20 mouse cellular contexts compared by ENCODE assay signal in genomic region chr17:27123813-27124375, GRCm38 (mm10). TPM values are rescaled to one million over a fixed set of nuclear protein-coding genes. Genes with fewer than 3 reads are reported as not detected.
DNase-seq lines count a peak whose midpoint lies in the region; ATAC-seq and TF ChIP-seq lines count a peak whose summit lies in the region.
"Had no signal": no experiment of that assay in that cellular context is flagged by ENCODE, and none has a peak within 500 bp of the region (broad histone marks: within the 10 kb centered on the region; RNA-seq: fewer than 3 reads in every experiment).

No protein-coding gene starts in this region.

- ATAC-seq in heart, postnatal 0 days (ENCODE audit: insufficient read depth, low read depth), result no peak
- ATAC-seq in heart, embryonic 12.5 days (ENCODE audit: insufficient number of reproducible peaks, low FRiP score), result no peak
- ATAC-seq in liver, embryonic 13.5 days (ENCODE audit: low read depth), result peak; percentile 57
- no peak for ATAC-seq in megakaryocyte-erythroid progenitor cell, adult 5-6 weeks (replicated peaks; ENCODE audit: low FRiP score, low TSS enrichment, poor library complexity, severe bottlenecking)
- ATAC-seq: CD4-positive, CD25-positive, alpha-beta regulatory T cell, adult 4 months; inflammation-experienced regulatory T-cells, adult 6 months; lung, postnatal 0 days; midbrain, embryonic 16.5 days had no signal

- H3K36me3 ChIP-seq in heart, postnatal 0 days (replicated peaks; ENCODE audit: control insufficient read depth, insufficient read depth, low read length), result peaks cover 34% of the 10 kb centered on the region
- peaks cover 39% of the 10 kb centered on the region for H3K36me3 ChIP-seq in heart, embryonic 12.5 days
- H3K36me3 ChIP-seq in liver, embryonic 13.5 days, result peaks cover 51% of the 10 kb centered on the region

- TF ChIP-seq CTCF in heart, postnatal 0 days (IDR thresholded peaks at IDR 0.05; ENCODE audit: low read depth), result no peak

- no peaks in the 10 kb centered on the region for H3K9me3 ChIP-seq in heart, postnatal 0 days (replicated peaks; ENCODE audit: control insufficient read depth, low read length)
- no peaks in the 10 kb centered on the region for H3K9me3 ChIP-seq in heart, embryonic 12.5 days (replicated peaks)
- H3K9me3 ChIP-seq in liver, embryonic 13.5 days (replicated peaks), result no peaks in the 10 kb centered on the region
- H3K9me3 ChIP-seq: heart, embryonic 13.5 days had no signal

- no peak overlapping the region for H3K9ac ChIP-seq in heart, postnatal 0 days (replicated peaks; ENCODE audit: low read depth, low read length)
- H3K9ac ChIP-seq in heart, embryonic 12.5 days, result no peak overlapping the region
- H3K9ac ChIP-seq in liver, embryonic 13.5 days, result no peak overlapping the region
- H3K9ac ChIP-seq: heart, embryonic 13.5 days had no signal

- 0 out of 2 replicates have a peak overlapping the region, but pooled peaks have one; percentile 22 for H3K27ac ChIP-seq in heart, postnatal 0 days (ENCODE audit: low read depth)
- no peak overlapping the region for H3K27ac ChIP-seq in heart, embryonic 12.5 days (ENCODE audit: poor library complexity, severe bottlenecking)
- H3K27ac ChIP-seq in liver, embryonic 13.5 days, result peak overlapping the region; percentile 15; the same call in 1 of the 2 replicates
- H3K27ac ChIP-seq: heart, embryonic 13.5 days had no signal

- no peaks in the 10 kb centered on the region for H3K27me3 ChIP-seq in heart, postnatal 0 days (ENCODE audit: control insufficient read depth, insufficient read depth, low read length)
- H3K27me3 ChIP-seq in heart, embryonic 12.5 days (replicated peaks), result no peaks in the 10 kb centered on the region
- H3K27me3 ChIP-seq in liver, embryonic 13.5 days, result no peaks in the 10 kb centered on the region
- H3K27me3 ChIP-seq: heart, embryonic 13.5 days had no signal

- 0 out of 2 replicates have a peak, but pooled peaks cover 4% of the 10 kb centered on the region for H3K4me1 ChIP-seq in heart, postnatal 0 days (ENCODE audit: control insufficient read depth, insufficient read depth)
- H3K4me1 ChIP-seq in heart, embryonic 12.5 days (replicated peaks), result peaks cover 18% of the 10 kb centered on the region
- peaks cover 69% of the 10 kb centered on the region for H3K4me1 ChIP-seq in liver, embryonic 13.5 days (replicated peaks)

- WGBS in heart, postnatal 0 days, result 84% methylated on average over 7 of the region's 7 CpGs
- whole genome bisulfite sequencing in heart, embryonic 12.5 days, result 84% methylated on average over 7 of the region's 7 CpGs
- 73% methylated on average over 7 of the region's 7 CpGs for WGBS in liver, embryonic 13.5 days (ENCODE audit: insufficient replicate concordance)

- H3K4me2 ChIP-seq in heart, postnatal 0 days (ENCODE audit: low read depth, low read length), result no peak overlapping the region
- H3K4me2 ChIP-seq in heart, embryonic 12.5 days, result no peak overlapping the region
- H3K4me2 ChIP-seq in liver, embryonic 13.5 days, result no peak overlapping the region
- H3K4me2 ChIP-seq: heart, embryonic 13.5 days had no signal

- H3K4me3 ChIP-seq in heart, postnatal 0 days (ENCODE audit: low read depth, low read length), result no peak overlapping the region
- no peak overlapping the region for H3K4me3 ChIP-seq in heart, embryonic 12.5 days
- no peak overlapping the region for H3K4me3 ChIP-seq in liver, embryonic 13.5 days (replicated peaks)
- H3K4me3 ChIP-seq: heart, embryonic 13.5 days had no signal

- no peak for TF ChIP-seq EP300 in heart, postnatal 0 days (IDR thresholded peaks at IDR 0.05; ENCODE audit: low read depth)

- DNase-seq in cerebellum, adult 11-12 months, result peak; percentile 47
- no peak for DNase-seq in cerebellum, adult 18-20 months
- DNase-seq in heart, postnatal 0 days (ENCODE audit: low spot score), result no peak
- peak; percentile 34 for DNase-seq in kidney, postnatal 14 days
- DNase-seq in kidney, postnatal 36 days, result no peak
- no peak for DNase-seq in liver, embryonic 13.5 days
- DNase-seq: cerebellum, adult 11 months; gastrocnemius, postnatal 25 days; spleen, adult 18-20 months; thymus, adult 18-20 months had no signal

RNA-seq across cellular contexts. Expression of gene Uqcc2, which starts 9.8 kb away (rescaled TPM):
- 301 and 397 TPM in 2 replicates for total RNA-seq in heart, postnatal 0 days (2014; rRNA removed; ENCODE audit: low replicate concordance)
- polyA plus RNA-seq in heart, postnatal 0 days (2015; fragmentation: Nextera tagmentation; extraction: Ambion mirVana), result 419 and 436 TPM in 2 replicates
- 294 and 296 TPM in 2 replicates for polyA plus RNA-seq in heart, embryonic 12.5 days (2016; fragmentation: Nextera tagmentation; extraction: Ambion mirVana)
- polyA plus RNA-seq in liver, embryonic 13.5 days (2015; fragmentation: Nextera tagmentation; extraction: Ambion mirVana), result 211 and 216 TPM in 2 replicates
- total RNA-seq in megakaryocyte-erythroid progenitor cell, adult 5-6 weeks (2014; fragmentation: Nextera tagmentation), result 180 and 198 TPM in 2 replicates
- 177 and 204 TPM in 2 replicates for total RNA-seq in megakaryocyte-erythroid progenitor cell, adult 5-6 weeks (2017)

RNA-seq across cellular contexts. Expression of gene Ip6k3, which starts 43.7 kb away (rescaled TPM):
- total RNA-seq in heart, postnatal 0 days (2014; rRNA removed; ENCODE audit: low replicate concordance), result 0.93 and 6.1 TPM in 2 replicates
- polyA plus RNA-seq in heart, postnatal 0 days (2015; fragmentation: Nextera tagmentation; extraction: Ambion mirVana), result 2.1 and 3.7 TPM in 2 replicates
- polyA plus RNA-seq in heart, embryonic 12.5 days (2016; fragmentation: Nextera tagmentation; extraction: Ambion mirVana), result 0.18 and 0.31 TPM in 2 replicates
- polyA plus RNA-seq in liver, embryonic 13.5 days (2015; fragmentation: Nextera tagmentation; extraction: Ambion mirVana), result 0.06 TPM in 1 of 2 replicates, not detected in the other
- total RNA-seq in megakaryocyte-erythroid progenitor cell, adult 5-6 weeks (2014; fragmentation: Nextera tagmentation), result not detected in 2 replicates
- total RNA-seq in megakaryocyte-erythroid progenitor cell, adult 5-6 weeks (2017), result not detected in 2 replicates
- total RNA-seq: common myeloid progenitor, adult 5-6 weeks; megakaryocyte progenitor cell, adult 5-6 weeks; MEL had no signal
- polyA plus RNA-seq: CD4-positive, CD25-positive, alpha-beta regulatory T cell, adult 4 months; inflammation-experienced regulatory T-cells, adult 6 months had no signal

Comparison
In these comparisons a context has a peak if more than half of its experiments do, and no peak if none do; other contexts are left out.
1. DNase-seq: peak in cerebellum, adult 11-12 months (single experiment) and kidney, postnatal 14 days (single experiment); none in cerebellum, adult 18-20 months (0 of 2), heart, postnatal 0 days (single experiment), kidney, postnatal 36 days (0 of 2) and liver, embryonic 13.5 days (single experiment).